Mouse (Mus musculus) forebrain, embryonic 15.5 days (tissue): Measurements from ENCODE around the gene Sec23b. TPM values are rescaled to one million over a fixed set of nuclear protein-coding genes. Genes with fewer than 3 reads are reported as not detected.
A peak's percentile ranks its signal among the peaks of the same experiment; 100 is the strongest.
"Not testable (repeated sequence)": the region's sequence is repeated elsewhere in the genome, so short reads cannot be mapped to it uniquely, and the experiment has no call there.

Source experiments
- ATAC-seq: fragments of 200-750 bp; cut with Nextera tagmentation; replicated peaks from 2 replicates; pipeline ENCODE4 v1.8.0; 2017; ENCODE audit warnings: mild to moderate bottlenecking, moderate TSS enrichment, moderate library complexity
- H3K27ac ChIP-seq: fragments of 300-500 bp; sonication (generic); replicated peaks from 2 replicates; pipeline ENCODE4 v1.5.1; 2015; ENCODE audit warnings: mild to moderate bottlenecking, inconsistent platforms
- H3K27me3 ChIP-seq: fragments of 300-500 bp; sonication (generic); 2 replicates; pipeline ENCODE4 v1.6.1; 2015; ENCODE audit warnings: inconsistent platforms
- H3K36me3 ChIP-seq: fragments of 300-500 bp; sonication (generic); 2 replicates; pipeline ENCODE4 v1.6.1; 2015; ENCODE audit warnings: mild to moderate bottlenecking, inconsistent platforms
- H3K4me1 ChIP-seq: fragments of 300-500 bp; sonication (generic); 2 replicates; pipeline ENCODE4 v1.6.1; 2015; ENCODE audit warnings: inconsistent platforms
- H3K4me2 ChIP-seq: fragments of 300-500 bp; sonication (generic); replicated peaks from 2 replicates; pipeline ENCODE4 v1.6.1; 2015; ENCODE audit warnings: mild to moderate bottlenecking, inconsistent platforms
- H3K4me3 ChIP-seq: fragments of 300-500 bp; sonication (generic); 2 replicates; pipeline ENCODE4 v1.5.1; 2015; ENCODE audit warnings: mild to moderate bottlenecking, inconsistent platforms
- H3K9ac ChIP-seq: fragments of 300-500 bp; sonication (generic); replicated peaks from 2 replicates; pipeline ENCODE4 v1.6.1; 2015; ENCODE audit warnings: mild to moderate bottlenecking, inconsistent platforms
- H3K9me3 ChIP-seq: fragments of 300-500 bp; sonication (generic); 2 replicates; pipeline ENCODE4 v1.6.1; 2016; ENCODE audit warnings: inconsistent platforms
- WGBS: fragments of 180-500 bp; shearing (Covaris S2); methylation state at CpG from one replicate; pipeline ENCODE4 v1.1.7; 2015; ENCODE audit warnings: mixed read lengths; 5-methylcytosine and 5-hydroxymethylcytosine counted together
- polyA plus RNA-seq: library from polyadenylated mRNA; unstranded; fragments of >200 nt; fragmentation: Nextera tagmentation; extraction: Ambion mirVana; gene quantifications from 2 replicates; pipeline ENCODE4 v1.2.1, GENCODE M21; 2015

Sec23b gene
- polyA plus RNA-seq, 1 experiment from 2014 or later: 69.9 TPM

DNA sequence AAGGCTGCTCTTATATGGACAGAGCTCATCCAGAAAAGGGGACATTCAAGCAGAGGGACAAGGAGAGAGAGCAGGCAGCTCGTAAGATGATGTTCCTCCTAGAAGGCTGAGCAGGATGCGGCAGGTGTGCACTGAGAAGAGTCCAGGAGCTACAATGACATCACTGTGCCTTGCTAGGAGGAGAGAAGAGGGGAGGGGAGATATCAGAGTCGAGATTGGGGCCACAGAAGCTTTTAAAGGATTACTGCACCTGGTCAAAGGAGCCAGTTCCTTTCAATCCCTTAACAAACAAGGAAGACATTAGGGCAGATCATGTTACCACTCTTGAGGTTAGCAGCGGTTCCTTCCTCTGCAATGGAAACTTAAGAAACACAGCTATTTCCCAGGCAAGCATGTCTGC is 8.5 kb upstream of the Sec23b start:
- 75% methylated on average over 4 of the region's 4 CpGs for WGBS
- no peak overlapping the region for H3K4me2 ChIP-seq
- H3K36me3 ChIP-seq: peaks cover 36% of the 10 kb centered on the region
- no peaks in the 10 kb centered on the region for H3K9me3 ChIP-seq
- peaks cover 15% of the 10 kb centered on the region for H3K4me1 ChIP-seq
- H3K27ac ChIP-seq: no peak overlapping the region
- no peak for ATAC-seq
- H3K9ac ChIP-seq: no peak overlapping the region
- no peaks in the 10 kb centered on the region for H3K27me3 ChIP-seq
- H3K4me3 ChIP-seq: no peak overlapping the region

DNA sequence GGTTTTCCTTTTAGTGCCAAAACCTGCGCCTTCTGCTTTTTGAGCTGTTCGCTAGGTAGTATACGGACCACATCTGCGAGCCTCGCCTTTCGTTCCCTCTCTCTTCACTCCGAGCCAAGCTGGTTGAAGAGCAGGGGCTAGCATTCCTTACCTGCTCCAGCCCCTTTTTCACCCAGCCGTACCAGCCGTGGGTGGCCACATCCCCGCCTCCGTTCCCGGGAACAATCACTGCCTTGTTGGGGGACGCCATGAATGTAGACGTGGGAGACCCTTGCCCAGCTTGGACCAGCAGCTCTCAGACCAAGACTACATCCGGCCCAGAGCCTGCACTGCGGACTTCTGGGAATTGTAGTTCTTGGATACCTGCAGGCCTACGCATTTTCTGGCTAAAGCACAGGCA is 5.5 kb upstream of the Sec23b start, which contains the start of gene Rbbp9:
Gene Rbbp9, minus strand, starts transcription at position 341 of the 400 bp plus-strand sequence.
- Histone ChIP-seq H3K36me3 (peaks cover 14% of the 10 kb centered on the region; the same call in 1 of the 2 replicates), H3K9me3 (no peaks in the 10 kb centered on the region), H3K27me3 (no peaks in the 10 kb centered on the region), H3K4me3 (peak within 1 kb of the TSS; percentile 69), H3K27ac (peak within 1 kb of the TSS; percentile 74), H3K4me1 (peaks cover 21% of the 10 kb centered on the region), H3K9ac (peak within 1 kb of the TSS; percentile 78), H3K4me2 (peak within 1 kb of the TSS; percentile 48)
- WGBS: under 1% methylated on average over 17 of the region's 17 CpGs
- peak; percentile 98 for ATAC-seq

DNA sequence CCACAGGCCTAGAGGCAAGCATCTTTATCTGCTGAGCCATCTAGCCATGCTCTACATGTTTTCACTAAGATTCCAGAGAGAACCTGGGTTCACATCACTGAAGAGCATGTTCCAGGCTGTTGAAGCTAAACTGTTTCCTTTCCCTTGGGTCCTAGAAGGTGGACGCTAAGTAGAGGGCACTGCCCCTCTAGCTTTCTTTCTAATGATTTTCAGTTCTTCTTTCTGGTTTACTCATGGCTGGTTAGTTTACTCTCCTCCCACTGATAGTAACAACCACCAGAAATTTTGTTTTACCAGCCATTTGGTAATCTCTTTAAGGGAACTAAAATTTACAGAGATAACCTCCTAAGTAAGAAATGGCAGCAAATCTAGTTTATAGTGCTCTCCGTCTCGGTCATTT is 2.1 kb upstream of the Sec23b start:
- H3K4me3 ChIP-seq: no peak overlapping the region
- H3K36me3 ChIP-seq: no peaks in the 10 kb centered on the region
- no peak for ATAC-seq
- H3K9ac ChIP-seq: no peak overlapping the region
- no peak overlapping the region for H3K27ac ChIP-seq
- H3K27me3 ChIP-seq: no peaks in the 10 kb centered on the region
- peaks cover 32% of the 10 kb centered on the region for H3K4me1 ChIP-seq
- no peaks in the 10 kb centered on the region for H3K9me3 ChIP-seq
- 91% methylated on average over 3 of the region's 3 CpGs for WGBS
- H3K4me2 ChIP-seq: no peak overlapping the region

DNA sequence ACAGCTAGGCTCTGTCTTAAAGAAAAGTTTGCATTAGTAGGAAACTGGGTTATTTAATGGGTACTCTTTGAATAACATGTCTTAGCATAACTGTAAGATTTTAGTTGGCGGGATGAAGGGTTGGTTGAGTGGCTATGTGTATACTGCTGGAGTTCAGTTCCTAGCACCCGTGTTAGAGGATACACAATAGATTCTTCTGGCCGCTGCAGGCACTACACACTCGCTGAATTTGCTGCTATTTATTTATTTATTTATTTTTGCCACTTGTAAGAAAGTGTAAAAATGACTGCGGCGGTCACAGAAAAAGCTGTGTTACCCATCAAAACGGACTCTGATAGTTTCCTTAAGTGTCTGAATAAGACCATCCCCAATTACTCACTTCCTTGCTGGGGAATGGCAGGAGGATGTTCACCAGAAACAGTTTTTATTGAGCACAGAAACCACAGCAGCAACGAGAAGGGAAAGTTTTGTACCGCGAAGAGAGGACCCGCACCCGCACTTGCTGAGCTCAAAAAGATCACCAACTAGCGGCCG is 676 bp upstream of the Sec23b start:
- H3K4me2 ChIP-seq: peak overlapping the region; percentile 80
- no peak for ATAC-seq
- H3K9me3 ChIP-seq: no peaks in the 10 kb centered on the region
- H3K4me3 ChIP-seq: peak overlapping the region; percentile 79
- peaks cover 19% of the 10 kb centered on the region for H3K4me1 ChIP-seq
- H3K9ac ChIP-seq: peak overlapping the region; percentile 54
- 2% methylated on average over 14 of the region's 14 CpGs for WGBS
- H3K27me3 ChIP-seq: no peaks in the 10 kb centered on the region
- peak overlapping the region; percentile 84 for H3K27ac ChIP-seq
- H3K36me3 ChIP-seq: peaks cover 8% of the 10 kb centered on the region

DNA sequence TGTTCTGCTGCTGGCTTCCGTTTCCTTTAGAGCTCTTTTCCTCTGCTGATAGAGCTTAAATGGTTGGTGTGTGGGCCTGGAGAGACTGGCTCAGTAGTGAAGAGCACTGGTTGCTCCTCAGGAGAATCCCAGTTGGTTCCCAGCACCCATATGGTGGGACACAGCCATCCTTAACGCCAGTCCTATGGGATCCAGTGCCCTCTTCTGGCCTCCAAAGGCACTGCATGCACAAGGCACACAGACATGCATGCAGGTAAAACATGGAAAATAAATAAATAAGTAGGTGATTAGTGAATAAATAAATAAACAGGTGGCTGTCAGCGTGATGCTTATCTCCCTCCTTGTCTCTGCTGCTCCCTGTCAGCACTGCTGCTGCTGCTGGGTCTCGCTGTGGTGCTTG is 32.7 kb downstream of the Sec23b start:
- H3K4me1 ChIP-seq: peaks cover 3% of the 10 kb centered on the region
- no peak overlapping the region for H3K4me3 ChIP-seq
- H3K27me3 ChIP-seq: no peaks in the 10 kb centered on the region
- peaks cover 52% of the 10 kb centered on the region for H3K36me3 ChIP-seq
- no peak overlapping the region for H3K9ac ChIP-seq
- WGBS: 84% methylated on average over 4 of the region's 4 CpGs
- no peaks in the 10 kb centered on the region for H3K9me3 ChIP-seq
- H3K4me2 ChIP-seq: no peak overlapping the region
- no peak for ATAC-seq
- no peak overlapping the region for H3K27ac ChIP-seq

DNA sequence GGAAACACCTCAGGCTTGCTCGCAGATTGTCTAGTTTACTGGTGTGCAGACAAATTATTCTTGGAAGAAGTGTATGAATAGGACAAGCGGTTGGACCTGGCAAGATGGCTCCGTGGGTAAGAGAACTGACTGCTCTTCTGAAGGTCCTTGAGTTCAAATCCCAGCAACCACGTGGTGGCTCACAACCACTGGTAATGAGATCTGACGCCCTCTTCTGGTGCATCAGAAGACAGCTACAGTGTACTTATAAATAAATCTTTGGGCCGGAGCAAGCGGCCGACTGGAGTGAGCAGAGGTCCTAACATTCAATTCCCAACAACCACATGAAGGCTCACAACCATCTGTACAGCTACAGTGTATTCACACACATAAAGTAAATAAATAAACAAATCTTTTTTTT is 37.0 kb downstream of the Sec23b start:
- peaks cover 16% of the 10 kb centered on the region for H3K36me3 ChIP-seq
- H3K4me2 ChIP-seq, H3K27ac ChIP-seq, H3K4me3 ChIP-seq, H3K4me1 ChIP-seq, ATAC-seq, H3K27me3 ChIP-seq, H3K9me3 ChIP-seq, H3K9ac ChIP-seq: not testable (repeated sequence)
- 67% methylated on average over 8 of the region's 8 CpGs for WGBS

DNA sequence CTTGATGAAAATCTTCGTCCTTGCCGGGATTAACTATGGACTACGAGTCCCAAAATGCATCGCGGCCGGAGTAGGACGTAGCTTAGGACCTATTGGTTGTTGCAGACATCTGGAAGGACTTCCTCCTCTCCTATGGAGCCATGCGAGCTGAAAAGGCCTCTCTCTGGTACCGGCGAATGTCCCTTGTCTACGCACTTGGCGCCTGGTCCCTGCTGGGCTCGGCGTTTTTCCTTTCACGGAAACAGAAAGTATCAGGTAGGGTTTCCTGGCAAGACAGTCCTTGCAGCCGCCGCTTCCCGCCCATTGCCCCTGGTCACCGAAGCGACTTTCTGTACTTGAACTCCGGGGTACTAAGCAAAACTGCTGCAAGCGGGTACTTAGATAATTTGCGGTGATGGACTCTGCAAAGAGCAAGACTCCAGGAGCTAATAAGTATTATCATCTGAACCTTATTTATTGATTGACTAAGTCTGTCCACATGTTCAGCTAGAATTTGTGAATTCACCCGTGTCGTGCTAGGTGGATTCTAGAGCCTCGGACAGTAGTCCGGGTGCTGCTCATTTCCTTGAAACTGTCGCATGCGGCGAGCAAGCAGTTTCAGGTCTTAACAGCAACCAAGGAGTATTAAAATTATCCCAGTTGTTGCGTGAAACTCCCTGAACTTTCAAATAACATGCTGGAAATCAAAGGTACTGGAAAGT is 38.1 kb downstream of the Sec23b start, which contains the start of gene Smim26:
Gene Smim26, plus strand, starts transcription at position 104 of the 701 bp plus-strand sequence.
- WGBS: 2% methylated on average over 31 of the region's 31 CpGs
- H3K4me1 ChIP-seq: peaks cover 9% of the 10 kb centered on the region
- H3K27ac ChIP-seq: no peak within 1 kb of the TSS
- no peaks in the 10 kb centered on the region for H3K27me3 ChIP-seq
- H3K9me3 ChIP-seq: no peaks in the 10 kb centered on the region
- peak; percentile 98 for ATAC-seq
- peak within 1 kb of the TSS; percentile 53 for H3K4me2 ChIP-seq
- peak within 1 kb of the TSS; percentile 65 for H3K4me3 ChIP-seq
- H3K9ac ChIP-seq: peak within 1 kb of the TSS; percentile 61
- peaks cover 7% of the 10 kb centered on the region; the same call in 1 of the 2 replicates for H3K36me3 ChIP-seq

DNA sequence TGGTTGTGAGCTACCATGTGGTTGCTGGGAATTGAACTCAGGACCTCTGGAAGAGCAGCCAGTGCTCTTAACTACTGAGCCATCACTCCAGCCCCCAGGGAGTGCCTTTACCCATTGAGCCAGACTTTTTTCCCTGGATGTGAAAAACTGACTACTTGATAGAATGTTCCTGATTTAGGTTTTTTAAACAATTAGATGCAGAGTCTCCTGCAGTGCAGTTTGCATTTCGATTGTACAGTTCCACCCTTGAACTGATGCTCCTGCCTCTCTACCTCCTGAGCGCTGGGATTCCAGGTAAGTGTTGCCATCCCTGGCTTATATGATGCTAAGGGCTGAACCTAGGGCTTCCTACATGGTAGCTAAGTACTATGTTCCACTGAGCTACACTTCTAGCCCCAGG is 42.0 kb downstream of the Sec23b start:
- 69% methylated on average over 2 of the region's 2 CpGs for WGBS
- ATAC-seq: no peak
- H3K4me2 ChIP-seq: no peak overlapping the region

DNA sequence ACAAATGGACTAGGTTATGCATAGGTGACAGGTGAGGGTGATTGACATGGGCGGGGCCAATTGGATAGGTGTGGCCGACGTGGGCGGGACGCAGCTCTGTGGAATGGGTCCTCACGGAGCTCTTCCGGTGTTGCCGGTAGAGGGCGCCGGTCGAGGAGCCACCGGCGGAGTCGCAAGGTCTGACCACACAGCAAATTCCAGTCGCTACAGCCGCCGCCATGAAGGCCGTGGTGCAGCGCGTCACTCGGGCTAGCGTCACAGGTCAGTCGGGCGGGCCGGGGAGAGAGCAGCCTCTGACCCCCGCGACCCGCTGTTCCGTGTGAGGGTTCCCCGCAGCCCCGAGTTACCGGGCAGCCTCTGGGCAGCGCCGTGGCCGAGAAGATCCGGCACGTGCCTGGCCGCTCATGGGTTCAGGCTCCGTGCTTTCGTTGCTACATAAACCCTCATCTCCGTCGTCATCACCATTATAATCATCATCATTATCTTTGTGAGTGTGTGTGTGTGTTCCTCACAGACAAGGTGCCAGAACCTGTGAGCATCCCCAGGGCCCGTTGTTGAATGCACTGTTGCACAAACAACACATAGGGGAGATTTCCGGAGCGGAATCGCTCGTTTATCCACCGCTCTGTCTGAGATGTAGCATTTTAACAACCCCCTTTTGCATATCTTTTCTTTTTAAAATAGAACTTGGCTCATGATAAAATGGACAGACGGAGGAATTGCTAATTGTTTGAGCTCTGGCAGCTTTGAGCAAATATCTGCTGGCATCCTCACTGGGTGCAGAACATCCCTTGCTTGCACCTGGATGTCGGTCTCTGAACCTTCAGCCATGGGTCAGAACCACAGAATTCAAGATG is 44.0 kb downstream of the Sec23b start, which contains the start of gene Dtd1:
Gene Dtd1, plus strand, starts transcription at position 67 of the 857 bp plus-strand sequence.
- Histone ChIP-seq H3K9ac (peak within 1 kb of the TSS; percentile 72), H3K27ac (peak within 1 kb of the TSS; percentile 86), H3K9me3 (no peaks in the 10 kb centered on the region), H3K4me1 (peaks cover 12% of the 10 kb centered on the region), H3K27me3 (no peaks in the 10 kb centered on the region), H3K4me2 (peak within 1 kb of the TSS; percentile 72), H3K36me3 (peaks cover 4% of the 10 kb centered on the region; the same call in 1 of the 2 replicates), H3K4me3 (peak within 1 kb of the TSS; percentile 69)
- under 1% methylated on average over 50 of the region's 50 CpGs for WGBS
- ATAC-seq: peak; percentile 92

More for the DNA sequence above, 42.0 kb downstream of the Sec23b start:
- Histone ChIP-seq H3K27me3 (no peaks in the 10 kb centered on the region), H3K9me3 (no peaks in the 10 kb centered on the region), H3K27ac (no peak overlapping the region), H3K4me3 (no peak overlapping the region), H3K4me1 (peaks cover 21% of the 10 kb centered on the region), H3K9ac (no peak overlapping the region), H3K36me3 (peaks cover 4% of the 10 kb centered on the region; the same call in 1 of the 2 replicates)

DNA sequence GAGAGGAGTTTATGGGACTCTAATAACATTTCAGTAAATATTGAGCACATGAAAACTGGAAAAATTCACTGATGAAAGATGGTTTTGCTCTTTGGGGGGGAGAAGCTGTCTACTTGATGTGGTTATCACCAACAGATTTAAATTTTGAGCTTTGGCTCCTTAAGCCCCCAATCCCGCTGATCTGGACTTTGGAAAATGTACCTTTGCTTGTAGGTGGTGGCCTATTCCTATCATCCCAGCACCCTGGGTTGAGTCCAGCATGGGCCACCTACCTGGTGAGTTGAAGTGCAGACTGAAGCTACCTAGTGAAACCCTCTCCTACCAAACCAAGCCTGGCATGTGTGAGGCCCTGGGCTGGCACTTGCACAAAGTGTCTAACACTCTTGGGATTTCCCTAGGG is 45.5 kb downstream of the Sec23b start:
- Histone ChIP-seq H3K36me3 (peaks cover 3% of the 10 kb centered on the region; the same call in 1 of the 2 replicates), H3K27ac (no peak overlapping the region), H3K9me3 (no peaks in the 10 kb centered on the region), H3K4me1 (peaks cover 12% of the 10 kb centered on the region), H3K4me2 (no peak overlapping the region), H3K9ac (no peak overlapping the region), H3K27me3 (no peaks in the 10 kb centered on the region), H3K4me3 (no peak overlapping the region)
- ATAC-seq: no peak
- 94% methylated on average over 1 of the region's 1 CpGs for WGBS

DNA sequence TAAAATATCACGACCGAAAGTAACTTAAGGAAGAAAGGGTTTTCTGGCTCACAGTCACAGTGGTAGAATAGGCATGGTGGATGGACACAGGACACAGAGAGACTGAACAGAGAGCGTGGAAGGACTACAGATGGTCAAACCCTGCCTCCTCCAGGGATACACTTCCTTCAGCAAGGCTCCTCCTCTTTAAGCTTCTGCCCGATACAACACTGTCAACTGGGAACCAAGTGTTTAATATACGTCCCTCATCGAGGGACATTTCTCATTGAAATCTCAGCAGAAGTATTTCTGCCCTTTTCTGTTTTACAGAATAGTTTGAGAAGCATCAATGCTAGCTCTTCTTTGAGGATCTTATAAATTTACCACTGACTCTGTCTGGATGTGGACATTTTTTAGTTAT is 57.9 kb downstream of the Sec23b start:
- H3K9me3 ChIP-seq: 0 out of 2 replicates have a peak, but pooled peaks cover 3% of the 10 kb centered on the region
- H3K36me3 ChIP-seq: no peaks in the 10 kb centered on the region
- H3K9ac ChIP-seq: no peak overlapping the region
- H3K4me2 ChIP-seq: no peak overlapping the region
- H3K27me3 ChIP-seq: no peaks in the 10 kb centered on the region
- H3K4me3 ChIP-seq: no peak overlapping the region
- no peaks in the 10 kb centered on the region for H3K4me1 ChIP-seq
- WGBS: 96% methylated on average over 6 of the region's 6 CpGs
- no peak overlapping the region for H3K27ac ChIP-seq
- ATAC-seq: no peak
